12 mouse cellular contexts compared by ENCODE assay signal in the genomic region with DNA sequence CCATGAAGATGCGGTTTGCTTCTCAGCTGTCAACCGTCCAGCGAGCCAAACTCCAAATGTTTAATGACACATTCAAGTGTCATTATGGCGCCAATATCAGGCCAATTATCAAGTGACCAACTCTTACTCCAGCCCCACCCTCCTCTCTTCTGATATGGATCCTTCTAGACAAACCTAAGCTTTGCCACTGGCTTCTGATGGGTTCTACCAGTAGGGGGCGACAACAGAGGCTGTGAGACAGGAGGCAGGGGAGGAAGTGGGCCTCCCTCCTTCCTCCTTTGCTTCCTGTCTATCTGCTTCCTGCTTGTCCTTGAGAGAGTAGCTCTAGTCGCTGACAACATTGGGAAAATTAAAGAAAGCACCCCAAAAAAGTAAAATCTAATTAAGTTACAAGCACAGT.
DNase-seq lines count a peak whose midpoint lies in the region; ATAC-seq and TF ChIP-seq lines count a peak whose summit lies in the region.
"Had no signal": no experiment of that assay in that cellular context is flagged by ENCODE, and none has a peak within 500 bp of the region (broad histone marks: within the 10 kb centered on the region; RNA-seq: fewer than 3 reads in every experiment).

No protein-coding gene starts in this region.

- H3K4me1 ChIP-seq in CH12.LX (ENCODE audit: control insufficient read depth in 1 of 2, insufficient read depth in 2 of 2), result no peaks in the 10 kb centered on the region
- no peaks in the 10 kb centered on the region for H3K4me1 ChIP-seq in forebrain, embryonic 16.5 days (replicated peaks; ENCODE audit: control insufficient read depth, insufficient read depth, low read length)

- TF ChIP-seq POLR2A in CH12.LX (IDR thresholded peaks at IDR 0.05; ENCODE audit: low read depth, low read length), result no peak

- no peak overlapping the region for H3K9ac ChIP-seq in CH12.LX (ENCODE audit: insufficient read depth, low read depth)
- H3K9ac ChIP-seq in forebrain, embryonic 16.5 days (replicated peaks; ENCODE audit: low read depth, low read length), result no peak overlapping the region

- no peak for TF ChIP-seq EP300 in CH12.LX (IDR thresholded peaks at IDR 0.05; ENCODE audit: low read length)

- in situ Hi-C loops in CH12.LX (cut with MboI; ENCODE audit: low pct_ligation_motif_present, low pct_unique_long_range_greater_than_20kb, low sequenced_read_pairs), result no loop called here

- 88% methylated on average over 6 of the region's 6 CpGs for WGBS in forebrain, embryonic 16.5 days

- no peak overlapping the region for H3K4me2 ChIP-seq in CH12.LX (ENCODE audit: insufficient read depth, low read depth, poor library complexity, severe bottlenecking)
- no peak overlapping the region for H3K4me2 ChIP-seq in forebrain, embryonic 16.5 days (ENCODE audit: low read length)

- no peak for ATAC-seq in forebrain, embryonic 16.5 days

- no peak for DNase-seq in layer of hippocampus, adult 2 months (ENCODE audit: low spot score in 2 of 2)
- no peak for DNase-seq in layer of hippocampus, adult 9-11 months
- peak; percentile 9 for DNase-seq in 3T3-L1 (ENCODE audit: low read depth, low spot score)
- DNase-seq in CH12.LX (ENCODE audit: extremely low read depth), result peak; percentile 38
- DNase-seq in c-Kit-positive CD71-positive TER-119-positive erythroid progenitor cells, embryonic 14.5 days (ENCODE audit: low spot score), result peak; percentile 2
- no peak for DNase-seq in adipocyte (ENCODE audit: low spot score)
- DNase-seq: adrenal gland, postnatal 10 days; cerebellum, adult 2 months; kidney, adult 9 months had no signal

- H3K4me3 ChIP-seq in layer of hippocampus, adult 2 months, result no peak overlapping the region
- no peak overlapping the region for H3K4me3 ChIP-seq in CH12.LX (replicated peaks in 1 of 3; ENCODE audit: low read depth in 2 of 3, low read length in 2 of 3, poor library complexity in 1 of 3)
- no peak overlapping the region for H3K4me3 ChIP-seq in forebrain, embryonic 16.5 days (replicated peaks; ENCODE audit: low read length)
- H3K4me3 ChIP-seq: heart, embryonic 10.5 days; hindbrain, embryonic 10.5 days had no signal

- H3K27me3 ChIP-seq in CH12.LX (replicated peaks), result peaks cover 3% of the 10 kb centered on the region
- H3K27me3 ChIP-seq in forebrain, embryonic 16.5 days (replicated peaks; ENCODE audit: control insufficient read depth, insufficient read depth, low read length), result no peaks in the 10 kb centered on the region

- peak; percentile 2 for TF ChIP-seq RAD21 in CH12.LX (IDR thresholded peaks at IDR 0.05; ENCODE audit: low read depth, low read length)

- H3K9me3 ChIP-seq in CH12.LX (replicated peaks; ENCODE audit: low read length), result no peaks in the 10 kb centered on the region
- H3K9me3 ChIP-seq in forebrain, embryonic 16.5 days (ENCODE audit: control insufficient read depth, low read length), result no peaks in the 10 kb centered on the region
- H3K9me3 ChIP-seq: heart, embryonic 10.5 days; hindbrain, embryonic 10.5 days had no signal

- dilution Hi-C loops in CH12.LX (cut with MboI; ENCODE audit: extremely low pct_ligation_motif_present, extremely low pct_unique_long_range_greater_than_20kb, low sequenced_read_pairs), result no loop called here

- peak; percentile 59 for TF ChIP-seq CTCF in layer of hippocampus, adult 2 months (conservative IDR thresholded peaks at IDR 0.05)
- TF ChIP-seq CTCF in CH12.LX (conservative IDR thresholded peaks at IDR 0.05 in 1 of 2, IDR thresholded peaks at IDR 0.05 in 1 of 2; ENCODE audit: low read depth in 2 of 2, low read length in 2 of 2), result peak in 1 of 2 experiments; percentile 50; a peak in 2 of 4 replicates

- H3K36me3 ChIP-seq in CH12.LX (replicated peaks in 1 of 2; ENCODE audit: control insufficient read depth in 1 of 2, insufficient read depth in 1 of 2, low read length in 1 of 2), result no peaks in the 10 kb centered on the region
- no peaks in the 10 kb centered on the region for H3K36me3 ChIP-seq in forebrain, embryonic 16.5 days (ENCODE audit: control insufficient read depth, insufficient read depth)
- H3K36me3 ChIP-seq: heart, embryonic 10.5 days; hindbrain, embryonic 10.5 days had no signal

- H3K27ac ChIP-seq in layer of hippocampus, adult 2 months, result no peak overlapping the region
- no peak overlapping the region for H3K27ac ChIP-seq in CH12.LX (ENCODE audit: insufficient read depth, low read depth)
- no peak overlapping the region for H3K27ac ChIP-seq in forebrain, embryonic 16.5 days (ENCODE audit: low read length)
- H3K27ac ChIP-seq: heart, embryonic 10.5 days; hindbrain, embryonic 10.5 days had no signal

- no peaks in the 10 kb centered on the region for H3K79me2 ChIP-seq in CH12.LX (replicated peaks; ENCODE audit: control insufficient read depth, extremely low read depth, insufficient read depth, poor library complexity, severe bottlenecking)

TF ChIP-seq in CH12.LX, 34 proteins besides CTCF, POLR2A, EP300 and RAD21:
- TF ChIP-seq ETS1 (conservative IDR thresholded peaks at IDR 0.05; ENCODE audit: low read depth, low read length) (no peak), ELF1 (IDR thresholded peaks at IDR 0.05; ENCODE audit: low read depth, low read length) (0 out of 2 replicates have a peak, but pooled peaks have one; percentile 11)

Comparison
In these comparisons a context has a peak if more than half of its experiments do, and no peak if none do; other contexts are left out.
1. DNase-seq: peak in 3T3-L1 (single experiment), CH12.LX (single experiment) and c-Kit-positive CD71-positive TER-119-positive erythroid progenitor cells, embryonic 14.5 days (single experiment); none in layer of hippocampus, adult 2 months (0 of 2), layer of hippocampus, adult 9-11 months (single experiment) and adipocyte (single experiment).